8 mouse cellular contexts compared by ENCODE assay signal in genomic region chr14:66522856-66523400, GRCm38 (mm10).
A peak's percentile ranks its signal among the peaks of the same experiment; 100 is the strongest.
DNase-seq lines count a peak whose midpoint lies in the region; ATAC-seq and TF ChIP-seq lines count a peak whose summit lies in the region.

No protein-coding gene starts in this region.

- peak; percentile 23 to 26 for DNase-seq in frontal cortex, postnatal 10 days (ENCODE audit: low spot score in 2 of 2)
- DNase-seq in frontal cortex, postnatal 25 days (ENCODE audit: low spot score in 2 of 2) = no peak
- peak; percentile 32 to 44 for DNase-seq in layer of hippocampus, postnatal 10 days (ENCODE audit: low spot score in 2 of 2)
- no peak for DNase-seq in spleen, adult 12 weeks (ENCODE audit: low spot score)
- DNase-seq in kidney, adult 2 months = no peak
- DNase-seq in spleen, postnatal 36 days (ENCODE audit: low spot score in 2 of 2) = no peak

- no peak overlapping the region for H3K4me3 ChIP-seq in bone marrow macrophage, adult 2 months (ENCODE audit: insufficient read depth, low read length)
- H3K4me3 ChIP-seq in forebrain, embryonic 16.5 days (replicated peaks; ENCODE audit: low read length) = no peak overlapping the region
- H3K4me3 ChIP-seq in kidney, adult 2 months (ENCODE audit: insufficient read depth, low read depth, low read length) = no peak overlapping the region

- peak overlapping the region; percentile 71 for H3K27ac ChIP-seq in bone marrow macrophage, adult 2 months (ENCODE audit: insufficient read depth, low read depth, low read length)
- H3K27ac ChIP-seq in forebrain, embryonic 16.5 days (ENCODE audit: low read length) = peak overlapping the region; percentile 56
- H3K27ac ChIP-seq in kidney, adult 2 months (ENCODE audit: insufficient read depth, low read depth, low read length) = no peak overlapping the region

- H3K4me1 ChIP-seq in bone marrow macrophage, adult 2 months (ENCODE audit: control insufficient read depth, insufficient read depth, low read length) = peaks cover 24% of the 10 kb centered on the region
- H3K4me1 ChIP-seq in forebrain, embryonic 16.5 days (replicated peaks; ENCODE audit: control insufficient read depth, insufficient read depth, low read length) = peaks cover 9% of the 10 kb centered on the region
- H3K4me1 ChIP-seq in kidney, adult 2 months (ENCODE audit: control insufficient read depth, insufficient read depth, low read length) = no peaks in the 10 kb centered on the region; the same call in 1 of the 2 replicates

- H3K9me3 ChIP-seq in forebrain, embryonic 16.5 days (ENCODE audit: control insufficient read depth, low read length) = no peaks in the 10 kb centered on the region

- no peaks in the 10 kb centered on the region for H3K27me3 ChIP-seq in forebrain, embryonic 16.5 days (replicated peaks; ENCODE audit: control insufficient read depth, insufficient read depth, low read length)
- no peaks in the 10 kb centered on the region; the same call in 1 of the 2 replicates for H3K27me3 ChIP-seq in kidney, adult 2 months (replicated peaks; ENCODE audit: control insufficient read depth, insufficient read depth, low read length)

- no peaks in the 10 kb centered on the region for H3K36me3 ChIP-seq in forebrain, embryonic 16.5 days (ENCODE audit: control insufficient read depth, insufficient read depth)
- H3K36me3 ChIP-seq in kidney, adult 2 months (ENCODE audit: control insufficient read depth, insufficient read depth, low read length) = no peaks in the 10 kb centered on the region

- no peak overlapping the region for H3K4me2 ChIP-seq in forebrain, embryonic 16.5 days (ENCODE audit: low read length)

- no peak for ATAC-seq in forebrain, embryonic 16.5 days

- WGBS in forebrain, embryonic 16.5 days = 51% methylated on average over 6 of the region's 6 CpGs
- 84% methylated on average over 6 of the region's 6 CpGs for WGBS in kidney, adult 2 months

- H3K9ac ChIP-seq in forebrain, embryonic 16.5 days (replicated peaks; ENCODE audit: low read depth, low read length) = no peak overlapping the region

- TF ChIP-seq CTCF in bone marrow macrophage, adult 2 months (IDR thresholded peaks at IDR 0.05; ENCODE audit: low read depth, low read length) = no peak
- TF ChIP-seq CTCF in kidney, adult 2 months (conservative IDR thresholded peaks at IDR 0.05; ENCODE audit: insufficient read depth, insufficient read length, low read depth, low read length) = no peak

- no peak for TF ChIP-seq POLR2A in bone marrow macrophage, adult 2 months (IDR thresholded peaks at IDR 0.05; ENCODE audit: borderline replicate concordance, low read depth, low read length)
- TF ChIP-seq POLR2A in kidney, adult 2 months (IDR thresholded peaks at IDR 0.05; ENCODE audit: low read depth, low read length) = no peak

Comparison
In these comparisons a context has a peak if more than half of its experiments do, and no peak if none do; other contexts are left out.
1. DNase-seq: peak in frontal cortex, postnatal 10 days (2 of 2) and layer of hippocampus, postnatal 10 days (2 of 2); none in frontal cortex, postnatal 25 days (0 of 2), spleen, adult 12 weeks (single experiment), kidney, adult 2 months (single experiment) and spleen, postnatal 36 days (0 of 2).